Mouse (Mus musculus) kidney, postnatal 4 days (tissue): ENCODE measurements around the gene Plxnb1.

Experiments used
- DNase-seq, 2 experiments: peaks; one replicate each; pipeline ENCODE4 v3.0.0; 2021; ENCODE audit warnings: mixed read lengths in 2 of 2

Gene Plxnb1

GRCm38 (mm10) chr9:109068095-109068735 lies 27.0 kb upstream of the Plxnb1 start:
- no peak for DNase-seq

- DNase-seq: peak; percentile 95 to 96
Observed at GRCm38 (mm10) chr9:109073661-109074573, 21.3 kb upstream of the Plxnb1 start, which contains the start of gene Atrip. TSS of gene Atrip (minus strand) at chr9:109074124.

GRCm38 (mm10) chr9:109080516-109080915 lies 14.7 kb upstream of the Plxnb1 start:
- DNase-seq: no peak

- DNase-seq: no peak
Observed at GRCm38 (mm10) chr9:109081749-109082123, 13.5 kb upstream of the Plxnb1 start.

- DNase-seq: peak; percentile 84 to 92
Observed at GRCm38 (mm10) chr9:109082124-109082800, 12.9 kb upstream of the Plxnb1 start, which contains the start of the genes Ccdc51 and Tma7. TSS of gene Ccdc51 (plus strand) at chr9:109082493. TSS of gene Tma7 (minus strand) at chr9:109082587.

- peak in 1 of 2 experiments; percentile 53 for DNase-seq
Observed at GRCm38 (mm10) chr9:109084922-109085321, 10.3 kb upstream of the Plxnb1 start.

GRCm38 (mm10) chr9:109087987-109088386 lies 7.2 kb upstream of the Plxnb1 start:
- peak; percentile 63 to 64 for DNase-seq

GRCm38 (mm10) chr9:109090446-109090845 lies 4.7 kb upstream of the Plxnb1 start:
- DNase-seq: peak in 1 of 2 experiments; percentile 51

- no peak for DNase-seq
Observed at GRCm38 (mm10) chr9:109091802-109092201, 3.4 kb upstream of the Plxnb1 start.

- peak in 1 of 2 experiments; percentile 50 for DNase-seq
Observed at GRCm38 (mm10) chr9:109092799-109093198, 2.4 kb upstream of the Plxnb1 start.

- peak in 1 of 2 experiments; percentile 62 for DNase-seq
Observed at GRCm38 (mm10) chr9:109093786-109094552, 1.2 kb upstream of the Plxnb1 start.

GRCm38 (mm10) chr9:109094553-109095136 lies 544 bp upstream of the Plxnb1 start:
- peak; percentile 67 to 79 for DNase-seq

GRCm38 (mm10) chr9:109096251-109096661 lies 1.1 kb downstream of the Plxnb1 start:
- DNase-seq: peak in 1 of 2 experiments; percentile 45

GRCm38 (mm10) chr9:109096856-109097255 lies 1.7 kb downstream of the Plxnb1 start:
- peak; percentile 70 to 77 for DNase-seq

GRCm38 (mm10) chr9:109097291-109097690 lies 2.1 kb downstream of the Plxnb1 start:
- DNase-seq: no peak

- peak; percentile 52 to 66 for DNase-seq
Observed at GRCm38 (mm10) chr9:109097831-109098230, 2.6 kb downstream of the Plxnb1 start.

- DNase-seq: no peak
Observed at GRCm38 (mm10) chr9:109098366-109098765, 3.2 kb downstream of the Plxnb1 start.

- DNase-seq: peak; percentile 84 to 90
Observed at GRCm38 (mm10) chr9:109098969-109099368, 3.8 kb downstream of the Plxnb1 start.

GRCm38 (mm10) chr9:109100307-109100928 lies 5.2 kb downstream of the Plxnb1 start:
- DNase-seq: no peak

- DNase-seq: no peak
Observed at GRCm38 (mm10) chr9:109101933-109102445, 6.8 kb downstream of the Plxnb1 start.

GRCm38 (mm10) chr9:109102541-109102940 lies 7.4 kb downstream of the Plxnb1 start:
- DNase-seq: no peak
